17 mouse cellular contexts compared by ENCODE assay signal in genomic region chr14:61143358-61143757, GRCm38 (mm10). TPM values are rescaled to one million over a fixed set of nuclear protein-coding genes. Genes with fewer than 3 reads are reported as not detected.
DNase-seq lines count a peak whose midpoint lies in the region; ATAC-seq and TF ChIP-seq lines count a peak whose summit lies in the region.
"Had no signal": no experiment of that assay in that cellular context is flagged by ENCODE, and none has a peak within 500 bp of the region (broad histone marks: within the 10 kb centered on the region; RNA-seq: fewer than 3 reads in every experiment).

No protein-coding gene starts in this region.

- H3K9me3 ChIP-seq in kidney, postnatal 0 days (replicated peaks; ENCODE audit: low read length): no peaks in the 10 kb centered on the region
- H3K9me3 ChIP-seq in ES-E14 (ENCODE audit: control insufficient read depth, insufficient read depth, low read depth, low read length): no peaks in the 10 kb centered on the region
- H3K9me3 ChIP-seq in neural tube, embryonic 15.5 days (replicated peaks): no peaks in the 10 kb centered on the region
- no peaks in the 10 kb centered on the region for H3K9me3 ChIP-seq in hindbrain, embryonic 16.5 days (ENCODE audit: control insufficient read depth, low read length)
- H3K9me3 ChIP-seq: embryonic facial prominence, embryonic 13.5 days; forebrain, embryonic 12.5 days; heart, embryonic 15.5 days; midbrain, embryonic 12.5 days had no signal

- peak overlapping the region; percentile 58 for H3K4me3 ChIP-seq in cerebellum, adult 2 months (replicated peaks; ENCODE audit: insufficient read depth, low read depth, low read length)
- peak overlapping the region; percentile 8; the same call in 1 of the 2 replicates for H3K4me3 ChIP-seq in kidney, postnatal 0 days (replicated peaks; ENCODE audit: low read depth, low read length)
- H3K4me3 ChIP-seq in ES-E14 (ENCODE audit: insufficient read depth in 1 of 2, low read depth in 1 of 2, low read length in 2 of 2, poor library complexity in 1 of 2, severe bottlenecking in 1 of 2): peak overlapping the region; percentile 30 to 55; a peak in 3 of 4 replicates
- H3K4me3 ChIP-seq in neural tube, embryonic 15.5 days (replicated peaks): no peak overlapping the region
- H3K4me3 ChIP-seq in hindbrain, embryonic 16.5 days (ENCODE audit: low read length): no peak overlapping the region
- H3K4me3 ChIP-seq: embryonic facial prominence, embryonic 13.5 days; erythroblast, embryonic 14.5 days; forebrain, embryonic 12.5 days; heart, embryonic 15.5 days; left cerebral cortex, adult 2 months; midbrain, embryonic 12.5 days had no signal

- peak overlapping the region; percentile 47 for H3K4me2 ChIP-seq in kidney, postnatal 0 days (ENCODE audit: low read length)
- H3K4me2 ChIP-seq in neural tube, embryonic 15.5 days: peak overlapping the region; percentile 29
- H3K4me2 ChIP-seq in hindbrain, embryonic 16.5 days (ENCODE audit: low read length): no peak overlapping the region
- H3K4me2 ChIP-seq: embryonic facial prominence, embryonic 13.5 days; forebrain, embryonic 12.5 days; heart, embryonic 15.5 days; hindbrain, embryonic 14.5 days; midbrain, embryonic 12.5 days had no signal

- TF ChIP-seq CTCF in cerebellum, adult 2 months (IDR thresholded peaks at IDR 0.05; ENCODE audit: borderline replicate concordance, insufficient read depth, low read depth, low read length): no peak
- TF ChIP-seq CTCF in kidney, postnatal 0 days (IDR thresholded peaks at IDR 0.05; ENCODE audit: low read depth): no peak

- WGBS in cerebellum, adult 2 months: 67% methylated on average over 8 of the region's 8 CpGs
- 23% methylated on average over 8 of the region's 8 CpGs for WGBS in kidney, postnatal 0 days
- 36% methylated on average over 8 of the region's 8 CpGs for WGBS in neural tube, embryonic 15.5 days
- WGBS in hindbrain, embryonic 16.5 days: 66% methylated on average over 8 of the region's 8 CpGs

- H3K27me3 ChIP-seq in cerebellum, adult 2 months (ENCODE audit: control insufficient read depth, insufficient read depth, low read length): no peaks in the 10 kb centered on the region
- H3K27me3 ChIP-seq in kidney, postnatal 0 days (ENCODE audit: insufficient read depth, low read length): peaks cover 3% of the 10 kb centered on the region; the same call in 1 of the 2 replicates
- no peaks in the 10 kb centered on the region for H3K27me3 ChIP-seq in neural tube, embryonic 15.5 days (replicated peaks)
- no peaks in the 10 kb centered on the region for H3K27me3 ChIP-seq in hindbrain, embryonic 16.5 days (replicated peaks; ENCODE audit: control insufficient read depth, insufficient read depth, low read length)

- H3K4me1 ChIP-seq in cerebellum, adult 2 months (ENCODE audit: control insufficient read depth, insufficient read depth, low read length): no peaks in the 10 kb centered on the region
- no peaks in the 10 kb centered on the region for H3K4me1 ChIP-seq in kidney, postnatal 0 days (replicated peaks; ENCODE audit: insufficient read depth, low read length)
- H3K4me1 ChIP-seq in ES-E14 (ENCODE audit: control insufficient read depth in 2 of 2, insufficient read depth in 2 of 2, low read length in 2 of 2, poor library complexity in 1 of 2): peaks cover 5 to 7% of the 10 kb centered on the region in 2 experiments; a peak in 2 of 4 replicates
- peaks cover 19% of the 10 kb centered on the region for H3K4me1 ChIP-seq in neural tube, embryonic 15.5 days
- H3K4me1 ChIP-seq in hindbrain, embryonic 16.5 days (ENCODE audit: control insufficient read depth, insufficient read depth, low read depth, low read length): peaks cover 7% of the 10 kb centered on the region
- H3K4me1 ChIP-seq: midbrain, embryonic 12.5 days had no signal

- H3K27ac ChIP-seq in cerebellum, adult 2 months (ENCODE audit: insufficient read depth, low read length): no peak overlapping the region
- H3K27ac ChIP-seq in kidney, postnatal 0 days: no peak overlapping the region
- H3K27ac ChIP-seq in ES-E14 (ENCODE audit: insufficient read depth, low read depth, low read length, poor library complexity, severe bottlenecking): no peak overlapping the region
- H3K27ac ChIP-seq in neural tube, embryonic 15.5 days (replicated peaks): no peak overlapping the region
- H3K27ac ChIP-seq in hindbrain, embryonic 16.5 days (ENCODE audit: low read depth, low read length): no peak overlapping the region
- H3K27ac ChIP-seq: embryonic facial prominence, embryonic 13.5 days; forebrain, embryonic 12.5 days; heart, embryonic 15.5 days; hindbrain, embryonic 14.5 days; left cerebral cortex, adult 2 months; liver, embryonic 14.5 days; midbrain, embryonic 12.5 days had no signal

- ATAC-seq in kidney, postnatal 0 days (replicated peaks; ENCODE audit: low FRiP score, low read depth): no peak
- no peak for ATAC-seq in neural tube, embryonic 15.5 days (ENCODE audit: low FRiP score)
- ATAC-seq in hindbrain, embryonic 16.5 days: no peak

- no peaks in the 10 kb centered on the region for H3K36me3 ChIP-seq in kidney, postnatal 0 days (ENCODE audit: insufficient read depth, low read length)
- no peaks in the 10 kb centered on the region for H3K36me3 ChIP-seq in ES-E14 (ENCODE audit: control insufficient read depth, insufficient read depth, low read length, poor library complexity, severe bottlenecking)
- no peaks in the 10 kb centered on the region for H3K36me3 ChIP-seq in neural tube, embryonic 15.5 days
- no peaks in the 10 kb centered on the region for H3K36me3 ChIP-seq in hindbrain, embryonic 16.5 days (ENCODE audit: control insufficient read depth, insufficient read depth, low read length)
- H3K36me3 ChIP-seq: embryonic facial prominence, embryonic 13.5 days; forebrain, embryonic 12.5 days; heart, embryonic 15.5 days; midbrain, embryonic 12.5 days had no signal

- no peak for TF ChIP-seq POLR2A in cerebellum, adult 2 months (IDR thresholded peaks at IDR 0.05; ENCODE audit: borderline replicate concordance, insufficient read depth, low read length)

- H3K9ac ChIP-seq in kidney, postnatal 0 days (ENCODE audit: low read depth, low read length): no peak overlapping the region
- no peak overlapping the region for H3K9ac ChIP-seq in ES-E14 (ENCODE audit: insufficient read depth, low read depth, low read length, poor library complexity, severe bottlenecking)
- H3K9ac ChIP-seq in neural tube, embryonic 15.5 days (replicated peaks): no peak overlapping the region
- H3K9ac ChIP-seq in hindbrain, embryonic 16.5 days (ENCODE audit: low read depth, low read length): no peak overlapping the region
- H3K9ac ChIP-seq: embryonic facial prominence, embryonic 13.5 days; forebrain, embryonic 12.5 days; heart, embryonic 15.5 days; hindbrain, embryonic 14.5 days; liver, embryonic 14.5 days; midbrain, embryonic 12.5 days had no signal

- in situ Hi-C loops in ES-E14 (cut with MboI; ENCODE audit: low sequenced_read_pairs in 2 of 2, unreplicated experiment in 2 of 2): no loop called here

- DNase-seq in cerebellum, adult 2 months: no peak
- no peak for DNase-seq in cerebellum, adult 9-10 months
- peak; percentile 27 for DNase-seq in kidney, postnatal 0 days (ENCODE audit: low spot score)
- DNase-seq in kidney, postnatal 36 days: no peak
- DNase-seq in ES-E14 (ENCODE audit: low read depth, low spot score): no peak
- DNase-seq: cerebellum, adult 11 months; heart, postnatal 36 days had no signal

TF ChIP-seq in ES-E14, 5 proteins besides CTCF, POLR2A, EP300 and RAD21:
- no peak for TF ChIP-seq ZNF384 (IDR thresholded peaks at IDR 0.05; ENCODE audit: low read depth, low read length)
- TF ChIP-seq HCFC1 (IDR thresholded peaks at IDR 0.05; ENCODE audit: borderline replicate concordance, insufficient read depth, low read length): no peak
- no peak for TF ChIP-seq MAFK (IDR thresholded peaks at IDR 0.05; ENCODE audit: insufficient read depth, low read depth, low read length)
- TF ChIP-seq ZC3H11A (IDR thresholded peaks at IDR 0.05; ENCODE audit: borderline replicate concordance, low read depth, low read length): no peak
- TF ChIP-seq CHD2 (IDR thresholded peaks at IDR 0.05; ENCODE audit: low read depth, low read length): no peak

RNA-seq across cellular contexts. Expression of gene Sacs, which starts 5.1 kb away (rescaled TPM):
- polyA plus RNA-seq in cerebellum, adult 2 months (2012; rRNA removed): 18.4 and 18.6 TPM in 2 replicates
- polyA plus RNA-seq in kidney, postnatal 0 days (2015; fragmentation: Nextera tagmentation; extraction: Ambion mirVana): 1.2 TPM in 2 replicates
- 8.3 and 13.8 TPM in 2 replicates for total RNA-seq in ES-E14 (2012; rRNA removed)
- polyA plus RNA-seq in neural tube, embryonic 15.5 days (2015; fragmentation: Nextera tagmentation; extraction: Ambion mirVana): 7.5 and 8.0 TPM in 2 replicates
- 5.8 and 6.8 TPM in 2 replicates for polyA plus RNA-seq in hindbrain, embryonic 16.5 days (2015; fragmentation: Nextera tagmentation; extraction: Ambion mirVana)

Comparison
In these comparisons a context has a peak if more than half of its experiments do, and no peak if none do; other contexts are left out.
1. H3K4me3 ChIP-seq: peak in cerebellum, adult 2 months (single experiment), kidney, postnatal 0 days (single experiment) and ES-E14 (2 of 2); none in neural tube, embryonic 15.5 days (single experiment) and hindbrain, embryonic 16.5 days (single experiment).